Mouse (Mus musculus) kidney, adult 2 months (tissue): ENCODE data around the gene Ptprk. TPM values are rescaled to one million over a fixed set of nuclear protein-coding genes. Genes with fewer than 3 reads are reported as not detected.

Source experiments
- DNase-seq: peaks from one replicate; pipeline ENCODE4 v3.0.0; 2021
- H3K27ac ChIP-seq: fragments of 200-500 bp; 2 replicates; pipeline ENCODE4 v1.5.1; 2012; ENCODE audit warnings: low read depth, low read length, control low read depth, inconsistent platforms; ENCODE audit not compliant: insufficient read depth
- H3K27me3 ChIP-seq: fragments of 200-500 bp; replicated peaks from 2 replicates; pipeline ENCODE4 v1.6.1; 2012; ENCODE audit warnings: mild to moderate bottlenecking, moderate library complexity, low read length, inconsistent platforms; ENCODE audit not compliant: control insufficient read depth, insufficient read depth
- H3K36me3 ChIP-seq: fragments of 200-500 bp; 2 replicates; pipeline ENCODE4 v1.6.1; 2012; ENCODE audit warnings: mild to moderate bottlenecking, moderate library complexity, low read length, inconsistent platforms; ENCODE audit not compliant: control insufficient read depth, insufficient read depth
- H3K4me1 ChIP-seq: fragments of 200-500 bp; 2 replicates; pipeline ENCODE4 v1.6.1; 2011; ENCODE audit warnings: low read length; ENCODE audit not compliant: control insufficient read depth, insufficient read depth
- H3K4me3 ChIP-seq: fragments of 200-500 bp; 2 replicates; pipeline ENCODE4 v1.5.1; 2011; ENCODE audit warnings: mild to moderate bottlenecking, low read depth, low read length, control low read depth; ENCODE audit not compliant: insufficient read depth
- CTCF ChIP-seq: fragments of 200-500 bp; conservative IDR thresholded peaks from 2 replicates; pipeline ENCODE4 v1.5.1; 2011; ENCODE audit warnings: low read depth, mild to moderate bottlenecking, control low read depth, low read length, moderate library complexity, mixed read lengths; ENCODE audit not compliant: insufficient read depth, insufficient read length
- POLR2A ChIP-seq: fragments of 200-500 bp; IDR thresholded peaks from one replicate; pipeline ENCODE4 v1.6.1; 2011; ENCODE audit warnings: low read depth, low read length, control low read depth
- WGBS: fragments of 180-500 bp; shearing (Covaris S2); methylation state at CpG from one replicate; pipeline ENCODE4 v1.1.7; 2018; 5-methylcytosine and 5-hydroxymethylcytosine counted together
- polyA plus RNA-seq: library from polyadenylated mRNA; depleted of rRNA; stranded (reverse); fragments of >200 nt; gene quantifications from 2 replicates; pipeline ENCODE4 v1.2.3, GENCODE M21; 2012

Ptprk gene
- polyA plus RNA-seq, 1 experiment = 50.2 TPM

DNA sequence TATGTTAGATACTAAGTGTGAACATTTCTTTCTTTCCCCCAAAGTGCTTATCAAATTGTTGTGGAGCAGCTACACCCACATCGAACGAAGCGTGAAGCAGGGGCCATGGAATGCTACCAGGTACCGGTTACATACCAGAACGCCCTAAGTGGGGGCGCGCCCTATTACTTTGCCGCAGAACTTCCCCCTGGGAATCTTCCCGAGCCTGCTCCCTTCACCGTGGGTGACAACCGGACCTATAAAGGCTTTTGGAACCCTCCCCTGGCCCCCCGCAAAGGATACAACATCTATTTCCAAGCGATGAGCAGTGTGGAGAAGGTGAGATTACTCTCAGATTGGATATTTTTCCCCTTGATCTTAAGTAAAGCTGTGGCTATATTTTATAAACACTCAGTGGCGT, 418.2 kb downstream of the Ptprk start:
- WGBS = 49% methylated on average over 14 of the region's 14 CpGs
- no peak for DNase-seq
- TF ChIP-seq POLR2A = no peak
- TF ChIP-seq CTCF = no peak
- no peaks in the 10 kb centered on the region for H3K27me3 ChIP-seq
- no peak overlapping the region for H3K4me3 ChIP-seq
- H3K4me1 ChIP-seq = no peaks in the 10 kb centered on the region
- no peaks in the 10 kb centered on the region for H3K36me3 ChIP-seq
- no peak overlapping the region for H3K27ac ChIP-seq

GRCm38 (mm10) chr10:28493271-28493861, 418.7 kb downstream of the Ptprk start:
- H3K4me3 ChIP-seq = no peak overlapping the region
- no peaks in the 10 kb centered on the region; the same call in 1 of the 2 replicates for H3K36me3 ChIP-seq
- H3K27me3 ChIP-seq = no peaks in the 10 kb centered on the region
- no peak for DNase-seq
- no peaks in the 10 kb centered on the region for H3K4me1 ChIP-seq
- H3K27ac ChIP-seq = no peak overlapping the region
- TF ChIP-seq CTCF = no peak
- no peak for TF ChIP-seq POLR2A
- WGBS = 42% methylated on average over 7 of the region's 7 CpGs

DNA sequence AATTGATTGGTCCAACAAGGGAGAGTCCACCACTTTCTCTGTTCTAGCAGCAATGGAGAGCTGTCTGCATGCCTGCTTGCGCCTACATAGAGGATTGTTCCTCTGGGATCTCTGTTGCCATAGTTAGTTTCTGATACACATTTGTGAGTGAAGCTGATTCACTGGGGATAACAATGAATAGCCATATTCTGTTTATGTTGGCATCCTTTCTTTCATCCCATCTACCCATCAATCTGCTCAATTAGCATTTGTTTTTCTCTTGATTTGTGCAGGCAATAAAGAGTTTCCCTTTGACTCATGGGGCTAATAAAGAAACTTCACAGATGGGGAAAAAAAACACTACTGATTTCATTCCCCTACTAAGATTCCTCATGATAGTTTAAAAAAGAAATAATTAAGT, 423.2 kb downstream of the Ptprk start:
- H3K27ac ChIP-seq = no peak overlapping the region
- no peaks in the 10 kb centered on the region for H3K27me3 ChIP-seq
- TF ChIP-seq POLR2A (no peak), CTCF (no peak)
- H3K4me1 ChIP-seq = no peaks in the 10 kb centered on the region
- WGBS = 97% methylated on average over 1 of the region's 1 CpGs
- H3K4me3 ChIP-seq = no peak overlapping the region
- DNase-seq = no peak
- no peaks in the 10 kb centered on the region; the same call in 1 of the 2 replicates for H3K36me3 ChIP-seq

DNA sequence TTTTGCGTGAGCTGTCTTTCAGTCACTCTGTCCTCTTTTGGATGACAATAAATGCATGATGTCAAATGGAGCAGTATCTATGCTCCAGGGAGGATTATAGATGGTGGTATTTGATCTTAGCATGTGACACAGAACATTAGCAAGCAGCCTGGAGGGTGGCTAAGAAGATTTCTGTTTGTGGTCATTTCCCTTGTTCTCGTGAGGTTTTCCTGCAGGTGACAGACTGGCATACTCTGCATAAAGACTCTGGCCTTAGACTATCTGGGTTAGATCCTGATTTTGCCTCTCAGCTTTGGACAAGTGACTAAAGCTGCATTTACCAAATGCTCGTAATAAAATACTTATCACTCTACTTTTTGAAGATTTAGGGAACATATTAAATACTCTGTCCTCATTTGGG, 423.9 kb downstream of the Ptprk start:
- TF ChIP-seq POLR2A (no peak), CTCF (no peak)
- H3K27me3 ChIP-seq = no peaks in the 10 kb centered on the region
- 92% methylated on average over 3 of the region's 3 CpGs for WGBS

GRCm38 (mm10) chr10:28513601-28514000, 439.0 kb downstream of the Ptprk start:
- no peaks in the 10 kb centered on the region for H3K4me1 ChIP-seq
- no peak for DNase-seq
- no peaks in the 10 kb centered on the region for H3K36me3 ChIP-seq
- WGBS = 88% methylated on average over 2 of the region's 2 CpGs
- no peaks in the 10 kb centered on the region for H3K27me3 ChIP-seq
- TF ChIP-seq POLR2A (no peak), CTCF (no peak)
- H3K27ac ChIP-seq = no peak overlapping the region
- H3K4me3 ChIP-seq = no peak overlapping the region

More for the DNA sequence above, 423.9 kb downstream of the Ptprk start:
- DNase-seq = no peak
- Histone ChIP-seq H3K27ac (no peak overlapping the region), H3K4me3 (no peak overlapping the region), H3K4me1 (no peaks in the 10 kb centered on the region), H3K36me3 (no peaks in the 10 kb centered on the region; the same call in 1 of the 2 replicates)

- no peak overlapping the region for H3K4me3 ChIP-seq
- H3K4me1 ChIP-seq = no peaks in the 10 kb centered on the region
- H3K27me3 ChIP-seq = no peaks in the 10 kb centered on the region
- no peaks in the 10 kb centered on the region for H3K36me3 ChIP-seq
- no peak for TF ChIP-seq CTCF
- no peak for TF ChIP-seq POLR2A
- no peak overlapping the region for H3K27ac ChIP-seq
- 87% methylated on average over 5 of the region's 5 CpGs for WGBS
- DNase-seq = no peak
These were observed 441.5 kb downstream of the Ptprk start for GRCm38 (mm10) chr10:28516147-28516546.

GRCm38 (mm10) chr10:28518297-28518696, 443.7 kb downstream of the Ptprk start:
- Histone ChIP-seq H3K36me3 (no peaks in the 10 kb centered on the region), H3K27ac (no peak overlapping the region), H3K27me3 (no peaks in the 10 kb centered on the region), H3K4me3 (no peak overlapping the region), H3K4me1 (no peaks in the 10 kb centered on the region)
- DNase-seq = no peak
- WGBS = 80% methylated on average over 3 of the region's 3 CpGs
- TF ChIP-seq CTCF (no peak), POLR2A (no peak)
